Mouse (Mus musculus) kidney, adult 2 months (tissue): ENCODE results near the gene Gm20425.

Experiments used
- CTCF ChIP-seq: fragments of 200-500 bp; conservative IDR thresholded peaks from 2 replicates; pipeline ENCODE4 v1.5.1; 2011; ENCODE audit warnings: low read depth, mild to moderate bottlenecking, control low read depth, low read length, moderate library complexity, mixed read lengths; ENCODE audit not compliant: insufficient read depth, insufficient read length
- POLR2A ChIP-seq: fragments of 200-500 bp; IDR thresholded peaks from one replicate; pipeline ENCODE4 v1.6.1; 2011; ENCODE audit warnings: low read depth, low read length, control low read depth

DNA sequence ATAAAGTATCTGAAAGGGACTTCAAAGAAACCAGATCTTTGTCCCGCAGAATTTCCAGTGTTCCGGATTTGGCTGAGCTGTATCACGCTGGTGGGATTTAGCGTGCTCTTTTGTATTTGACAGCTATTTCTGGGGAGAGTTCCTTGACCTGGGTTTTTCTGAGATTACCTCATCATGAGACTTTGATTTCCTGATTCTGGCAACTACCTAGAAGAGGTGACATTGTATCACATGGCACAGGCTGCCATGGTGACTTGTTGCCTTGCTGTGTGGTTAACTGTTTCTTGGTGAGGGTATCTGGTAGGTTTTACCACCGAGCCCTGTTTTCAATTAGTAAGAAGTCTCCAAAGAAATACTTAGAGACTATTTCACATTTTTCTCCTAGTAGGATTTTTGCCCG lies 9.4 kb upstream of the Gm20425 start:
- TF ChIP-seq POLR2A = no peak
- TF ChIP-seq CTCF = no peak
